Mouse (Mus musculus) lung, postnatal 0 days (tissue): ENCODE measurements around the gene Isg20.

Experiments
- CTCF ChIP-seq: IDR thresholded peaks from 2 replicates; pipeline ENCODE4 v1.5.1; 2016; ENCODE audit warnings: antibody characterized with exemption, mild to moderate bottlenecking
- EP300 ChIP-seq: IDR thresholded peaks from 2 replicates; pipeline ENCODE4 v1.6.1; 2016; ENCODE audit warnings: antibody characterized with exemption, mild to moderate bottlenecking, control low read depth

GRCm38 (mm10) chr7:78890641-78891040 lies 22.6 kb upstream of the Isg20 start:
- TF ChIP-seq CTCF (peak; percentile 98), EP300 (no peak)
